Mouse (Mus musculus) lung, postnatal 0 days (tissue): ENCODE results near the gene Vmn1r173. TPM values are rescaled to one million over a fixed set of nuclear protein-coding genes. Genes with fewer than 3 reads are reported as not detected.
"Not testable (repeated sequence)": the region's sequence is repeated elsewhere in the genome, so short reads cannot be mapped to it uniquely, and the experiment has no call there.

Experiments used
- ATAC-seq: fragments of 200-750 bp; cut with Nextera tagmentation; 2 replicates; pipeline ENCODE4 v1.8.0; 2017; ENCODE audit warnings: moderate library complexity
- DNase-seq: peaks from one replicate; pipeline ENCODE4 v3.0.0-alpha.2; 2016; ENCODE audit warnings: low spot score
- H3K27ac ChIP-seq: fragments of 300-500 bp; sonication (generic); 2 replicates; pipeline ENCODE4 v1.5.1; 2014; ENCODE audit warnings: antibody characterized with exemption, mild to moderate bottlenecking, low read length, mixed read lengths
- H3K27me3 ChIP-seq: fragments of 300-500 bp; sonication (generic); replicated peaks from 2 replicates; pipeline ENCODE4 v1.6.1; 2014; ENCODE audit warnings: low read length, mixed read lengths; ENCODE audit not compliant: insufficient read depth
- H3K36me3 ChIP-seq: fragments of 300-500 bp; sonication (generic); 2 replicates; pipeline ENCODE4 v1.6.1; 2014; ENCODE audit warnings: low read length, mixed read lengths; ENCODE audit not compliant: insufficient read depth
- H3K4me1 ChIP-seq: fragments of 300-500 bp; sonication (generic); 2 replicates; pipeline ENCODE4 v1.6.1; 2014; ENCODE audit warnings: antibody characterized with exemption, low read depth, low read length, mixed read lengths; ENCODE audit not compliant: insufficient read depth
- H3K4me2 ChIP-seq: fragments of 300-500 bp; sonication (generic); replicated peaks from 2 replicates; pipeline ENCODE4 v1.6.1; 2014; ENCODE audit warnings: low read depth, mild to moderate bottlenecking, low read length, moderate library complexity, mixed read lengths
- H3K4me3 ChIP-seq: fragments of 300-500 bp; sonication (generic); 2 replicates; pipeline ENCODE4 v1.5.1; 2014; ENCODE audit warnings: low read depth, low read length
- H3K9ac ChIP-seq: fragments of 300-500 bp; sonication (generic); replicated peaks from 2 replicates; pipeline ENCODE4 v1.6.1; 2014; ENCODE audit warnings: low read depth, mild to moderate bottlenecking
- H3K9me3 ChIP-seq: fragments of 300-500 bp; sonication (generic); 2 replicates; pipeline ENCODE4 v1.6.1; 2016; ENCODE audit warnings: low read length, mixed read lengths
- CTCF ChIP-seq: IDR thresholded peaks from 2 replicates; pipeline ENCODE4 v1.5.1; 2016; ENCODE audit warnings: antibody characterized with exemption, mild to moderate bottlenecking
- EP300 ChIP-seq: IDR thresholded peaks from 2 replicates; pipeline ENCODE4 v1.6.1; 2016; ENCODE audit warnings: antibody characterized with exemption, mild to moderate bottlenecking, control low read depth
- WGBS: fragments of 180-500 bp; shearing (Covaris S2); extraction: QIAGEN DNeasy Blood & Tissue Kit; methylation state at CpG from one replicate; pipeline ENCODE4 v1.1.7; 2014; 5-methylcytosine and 5-hydroxymethylcytosine counted together
- polyA plus RNA-seq: library from polyadenylated mRNA; unstranded; fragments of >200 nt; fragmentation: Nextera tagmentation; extraction: Ambion mirVana; gene quantifications from 2 replicates; pipeline ENCODE4 v1.2.1, GENCODE M21; 2015

The Vmn1r173 gene
- polyA plus RNA-seq: not detected in 2 replicates

DNA sequence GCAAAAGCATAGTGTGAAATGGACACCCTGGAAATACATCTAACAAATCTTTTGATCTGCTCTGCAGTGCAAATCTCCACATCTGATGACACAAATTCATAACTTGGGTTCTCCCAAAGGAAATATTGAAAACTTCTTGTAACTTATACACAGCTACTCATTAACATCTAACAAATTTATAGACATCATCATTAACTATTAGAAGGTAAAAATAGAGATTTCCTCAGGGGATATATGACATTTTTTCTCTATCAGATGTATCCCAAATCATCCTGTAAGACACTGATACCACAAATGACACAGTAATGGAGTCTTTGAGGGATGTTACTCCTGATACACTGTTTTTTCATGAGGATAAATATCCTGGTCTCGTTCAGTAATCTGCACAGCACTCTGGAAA is at the start of gene Vmn1r173:
TSS of gene Vmn1r173 (plus strand) at position 301 of the 400 bp plus-strand sequence.
- H3K9ac ChIP-seq, H3K9me3 ChIP-seq, DNase-seq, H3K27me3 ChIP-seq, ATAC-seq, H3K4me3 ChIP-seq, H3K4me1 ChIP-seq, H3K27ac ChIP-seq, H3K4me2 ChIP-seq, H3K36me3 ChIP-seq: not testable (repeated sequence)
- WGBS: 41% methylated on average over 1 of the region's 1 CpGs

DNA sequence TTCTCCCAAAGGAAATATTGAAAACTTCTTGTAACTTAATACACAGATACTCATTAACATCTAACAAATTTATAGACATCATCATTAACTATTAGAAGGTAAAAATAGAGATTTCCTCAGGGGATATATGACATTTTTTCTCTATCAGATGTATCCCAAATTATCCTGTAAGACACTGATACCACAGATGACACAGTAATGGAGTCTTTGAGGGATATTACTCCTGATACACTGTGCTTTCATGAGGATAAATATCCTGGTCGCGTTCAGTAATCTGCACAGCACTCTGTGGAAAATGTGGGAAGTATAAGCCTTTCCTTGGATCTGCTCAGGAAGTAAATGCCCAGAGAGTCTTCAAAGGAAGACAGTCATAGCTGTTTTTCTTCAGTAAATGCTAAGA is 42.5 kb upstream of the Vmn1r173 start, which contains the start of gene Vmn1r172:
TSS of gene Vmn1r172 (plus strand) at position 301 of the 400 bp plus-strand sequence.
- Histone ChIP-seq H3K4me3 (no peak within 1 kb of the TSS), H3K9me3 (no peaks in the 10 kb centered on the region), H3K9ac (no peak within 1 kb of the TSS), H3K27ac (no peak within 1 kb of the TSS), H3K4me1 (no peaks in the 10 kb centered on the region), H3K4me2 (no peak within 1 kb of the TSS), H3K36me3 (no peaks in the 10 kb centered on the region), H3K27me3 (no peaks in the 10 kb centered on the region)
- DNase-seq (no peak), ATAC-seq (no peak)
- WGBS: 60% methylated on average over 2 of the region's 2 CpGs
- TF ChIP-seq EP300 (no peak), CTCF (no peak)

DNA sequence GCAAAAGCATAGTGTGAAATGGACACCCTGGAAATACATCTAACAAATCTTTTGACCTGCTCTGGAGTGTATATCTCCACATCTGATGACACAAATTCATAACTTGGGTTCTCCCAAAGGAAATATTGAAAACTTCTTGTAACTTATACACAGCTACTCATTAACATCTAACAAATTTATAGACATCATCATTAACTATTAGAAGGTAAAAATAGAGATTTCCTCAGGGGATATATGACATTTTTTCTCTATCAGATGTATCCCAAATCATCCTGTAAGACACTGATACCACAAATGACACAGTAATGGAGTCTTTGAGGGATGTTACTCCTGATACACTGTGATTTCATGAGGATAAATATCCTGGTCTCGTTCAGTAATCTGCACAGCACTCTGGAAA is 51.5 kb downstream of the Vmn1r173 start, which contains the start of gene Vmn1r174:
TSS of gene Vmn1r174 (plus strand) at position 301 of the 400 bp plus-strand sequence.
- not testable (repeated sequence) for H3K27me3 ChIP-seq, H3K27ac ChIP-seq, H3K4me1 ChIP-seq, H3K4me2 ChIP-seq, H3K36me3 ChIP-seq, H3K4me3 ChIP-seq, H3K9ac ChIP-seq, ATAC-seq, DNase-seq, H3K9me3 ChIP-seq
- WGBS: 37% methylated on average over 1 of the region's 1 CpGs

Other genes starting within 250 kb of the Vmn1r173 start
- not detected in 2 replicates for gene Vmn1r167, start 193.5 kb upstream of the Vmn1r173 start, polyA plus RNA-seq
- gene Vmn1r168, start 161.0 kb upstream of the Vmn1r173 start, polyA plus RNA-seq: not detected in 2 replicates
- not detected in 2 replicates for gene Vmn1r169, start 125.2 kb upstream of the Vmn1r173 start, polyA plus RNA-seq
- not detected in 2 replicates for gene Vmn1r170, start 94.5 kb upstream of the Vmn1r173 start, polyA plus RNA-seq
- not detected in 2 replicates for gene Vmn1r171, start 70.0 kb upstream of the Vmn1r173 start, polyA plus RNA-seq
- not detected in 2 replicates for gene Vmn1r172, start 42.4 kb upstream of the Vmn1r173 start, polyA plus RNA-seq
- gene Vmn1r174, start 51.6 kb downstream of the Vmn1r173 start, polyA plus RNA-seq: not detected in 2 replicates
- gene Vmn1r175, start 109.9 kb downstream of the Vmn1r173 start, polyA plus RNA-seq: not detected in 2 replicates
- not detected in 2 replicates for gene Vmn1r176, start 136.7 kb downstream of the Vmn1r173 start, polyA plus RNA-seq
- gene Vmn1r177, start 165.7 kb downstream of the Vmn1r173 start, polyA plus RNA-seq: not detected in 2 replicates
- gene Vmn1r178, start 191.3 kb downstream of the Vmn1r173 start, polyA plus RNA-seq: not detected in 2 replicates
- not detected in 2 replicates for gene Vmn1r179, start 226.3 kb downstream of the Vmn1r173 start, polyA plus RNA-seq
- not detected in 2 replicates for gene Vmn1r180, start 249.9 kb downstream of the Vmn1r173 start, polyA plus RNA-seq